Mouse (Mus musculus) stomach, postnatal 0 days (tissue): ENCODE data around the gene Psme2. TPM values are rescaled to one million over a fixed set of nuclear protein-coding genes. Genes with fewer than 3 reads are reported as not detected.
A peak's percentile ranks its signal among the peaks of the same experiment; 100 is the strongest.

Source experiments
- ATAC-seq: fragments of 200-750 bp; cut with Nextera tagmentation; 2 replicates; pipeline ENCODE4 v1.8.0; 2017; ENCODE audit not compliant: low FRiP score, low TSS enrichment
- DNase-seq: peaks from one replicate; pipeline ENCODE4 v3.0.0-alpha.2; 2016; ENCODE audit warnings: low spot score
- H3K27ac ChIP-seq: fragments of 300-500 bp; sonication (generic); replicated peaks from 2 replicates; pipeline ENCODE4 v1.5.1; 2014; ENCODE audit warnings: mild to moderate bottlenecking, control low read depth
- H3K27me3 ChIP-seq: fragments of 300-500 bp; sonication (generic); 2 replicates; pipeline ENCODE4 v1.6.1; 2014; ENCODE audit warnings: low read length; ENCODE audit not compliant: control insufficient read depth, insufficient read depth
- H3K36me3 ChIP-seq: fragments of 300-500 bp; sonication (generic); 2 replicates; pipeline ENCODE4 v1.6.1; 2014; ENCODE audit warnings: low read length, mixed read lengths; ENCODE audit not compliant: control insufficient read depth, insufficient read depth
- H3K4me1 ChIP-seq: fragments of 300-500 bp; sonication (generic); replicated peaks from 2 replicates; pipeline ENCODE4 v1.6.1; 2014; ENCODE audit warnings: antibody characterized with exemption; ENCODE audit not compliant: control insufficient read depth, insufficient read depth
- H3K4me2 ChIP-seq: fragments of 300-500 bp; sonication (generic); replicated peaks from 2 replicates; pipeline ENCODE4 v1.6.1; 2014; ENCODE audit warnings: low read depth, mild to moderate bottlenecking, control low read depth, moderate library complexity
- H3K4me3 ChIP-seq: fragments of 300-500 bp; sonication (generic); 2 replicates; pipeline ENCODE4 v1.5.1; 2014; ENCODE audit warnings: low read depth, low read length, control low read depth
- H3K9ac ChIP-seq: fragments of 300-500 bp; sonication (generic); 2 replicates; pipeline ENCODE4 v1.6.1; 2014; ENCODE audit warnings: mild to moderate bottlenecking, low read length, control low read depth, mixed read lengths
- H3K9me3 ChIP-seq: fragments of 300-500 bp; sonication (generic); 2 replicates; pipeline ENCODE4 v1.6.1; 2016; ENCODE audit warnings: low read length; ENCODE audit not compliant: control insufficient read depth
- CTCF ChIP-seq: IDR thresholded peaks from 2 replicates; pipeline ENCODE4 v1.5.1; 2016; ENCODE audit warnings: antibody characterized with exemption, low read depth, mild to moderate bottlenecking, moderate library complexity
- EP300 ChIP-seq: optimal IDR thresholded peaks from 2 replicates; pipeline ENCODE3; 2016; ENCODE audit warnings: antibody characterized with exemption
- WGBS: fragments of 180-500 bp; shearing (Covaris S2); extraction: QIAGEN DNeasy Blood & Tissue Kit; methylation state at CpG from one replicate; pipeline ENCODE4 v1.1.7; 2014; 5-methylcytosine and 5-hydroxymethylcytosine counted together
- polyA plus RNA-seq: library from polyadenylated mRNA; unstranded; fragments of >200 nt; fragmentation: Nextera tagmentation; extraction: Ambion mirVana; gene quantifications from 2 replicates; pipeline ENCODE4 v1.2.1, GENCODE M21; 2015

Gene Psme2
- polyA plus RNA-seq, 1 experiment from 2014 or later, result 316 TPM

DNA sequence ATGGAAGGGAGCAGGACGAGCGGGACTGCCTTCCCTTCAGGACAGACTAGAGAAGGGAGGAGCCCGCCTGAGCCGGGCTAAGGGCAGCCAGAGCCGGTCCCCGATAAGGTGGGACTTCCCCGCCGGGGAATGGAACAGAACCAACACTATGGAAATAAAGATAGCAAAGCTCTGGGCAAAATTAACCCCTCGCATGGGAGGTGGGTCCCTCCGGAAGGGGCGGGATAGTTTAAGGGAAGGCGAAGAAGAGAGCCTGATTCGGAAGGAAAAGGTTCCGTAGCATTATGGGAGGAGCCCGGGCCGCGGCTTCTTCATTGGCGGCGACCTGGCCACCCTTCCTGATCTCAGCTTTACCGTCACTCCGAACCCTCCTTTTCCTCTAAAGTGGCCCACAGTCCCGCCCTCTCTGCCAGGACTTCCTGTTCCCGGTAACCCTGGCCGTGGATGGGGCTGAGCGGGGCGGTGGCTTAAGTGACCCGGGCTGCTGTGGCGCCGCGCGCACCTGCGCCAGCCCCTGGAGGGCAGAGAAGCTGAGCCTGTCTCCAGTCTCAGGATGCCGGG lies 498 bp upstream of the Psme2 start, which contains the start of gene Rnf31:
Gene Rnf31 (plus strand): TSS at position 378 of the 561 bp plus-strand sequence.
- Histone ChIP-seq H3K9ac (peak within 1 kb of the TSS; percentile 91), H3K9me3 (no peaks in the 10 kb centered on the region), H3K4me2 (peak within 1 kb of the TSS; percentile 96), H3K27ac (peak within 1 kb of the TSS; percentile 96), H3K4me1 (peaks cover 2% of the 10 kb centered on the region; the same call in 1 of the 2 replicates), H3K27me3 (no peaks in the 10 kb centered on the region), H3K36me3 (peaks cover 10% of the 10 kb centered on the region), H3K4me3 (peak within 1 kb of the TSS; percentile 72)
- peak; percentile 93 for ATAC-seq
- WGBS, result under 1% methylated on average over 33 of the region's 33 CpGs
- DNase-seq, result peak; percentile 97
- no peak; the same call in 1 of the 2 replicates for TF ChIP-seq CTCF
- TF ChIP-seq EP300, result no peak

DNA sequence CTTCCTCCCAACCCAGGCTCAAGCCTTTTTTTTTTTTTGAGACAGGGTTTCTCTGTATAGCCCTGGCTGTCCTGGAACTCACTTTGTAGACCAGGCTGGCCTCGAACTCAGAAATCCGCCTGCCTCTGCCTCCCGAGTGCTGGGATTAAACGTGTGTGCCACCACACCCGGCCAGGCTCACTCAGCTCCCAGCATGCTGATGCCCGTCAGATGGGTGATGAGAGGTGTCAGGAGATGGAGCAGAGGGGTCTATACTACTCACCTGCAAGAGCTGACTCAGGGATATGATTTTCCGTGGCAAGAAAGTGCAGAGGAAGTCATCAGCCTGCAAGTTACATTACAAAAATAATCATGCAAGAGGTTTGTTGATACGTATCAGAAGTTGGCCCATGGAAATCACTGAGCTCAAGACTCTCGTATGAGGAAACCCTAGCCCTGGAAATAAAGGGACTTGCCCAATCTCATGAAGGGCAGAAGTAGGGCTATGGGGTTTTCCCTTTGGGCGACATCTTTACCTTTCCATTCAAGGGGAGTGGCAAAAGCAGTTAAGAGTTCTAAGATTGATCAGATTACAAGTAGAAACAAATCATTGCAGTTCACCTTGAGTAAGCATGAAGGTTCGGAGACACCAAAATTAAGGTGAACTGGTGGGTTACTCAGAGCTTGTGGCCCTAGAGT lies 1.0 kb downstream of the Psme2 start:
- Histone ChIP-seq H3K27ac (peak overlapping the region; percentile 96), H3K9me3 (no peaks in the 10 kb centered on the region), H3K4me1 (peaks cover 2% of the 10 kb centered on the region; the same call in 1 of the 2 replicates), H3K4me3 (peak overlapping the region; percentile 72), H3K27me3 (no peaks in the 10 kb centered on the region), H3K9ac (peak overlapping the region; percentile 69), H3K36me3 (no peaks in the 10 kb centered on the region), H3K4me2 (peak overlapping the region; percentile 96)
- no peak for TF ChIP-seq EP300
- TF ChIP-seq CTCF, result no peak
- ATAC-seq (no peak), DNase-seq (no peak)
- WGBS, result 68% methylated on average over 10 of the region's 11 CpGs

- Histone ChIP-seq H3K27me3 (no peaks in the 10 kb centered on the region), H3K4me2 (no peak overlapping the region), H3K4me1 (peaks cover 5% of the 10 kb centered on the region), H3K27ac (no peak overlapping the region), H3K9me3 (no peaks in the 10 kb centered on the region), H3K36me3 (no peaks in the 10 kb centered on the region), H3K9ac (no peak overlapping the region), H3K4me3 (no peak overlapping the region)
- DNase-seq (no peak), ATAC-seq (no peak)
- TF ChIP-seq EP300 (no peak), CTCF (no peak)
- 91% methylated on average over 5 of the region's 5 CpGs for WGBS
Measured at GRCm38 (mm10) chr14:55589271-55589670, 1.6 kb downstream of the Psme2 start.

GRCm38 (mm10) chr14:55586149-55586548 lies 4.8 kb downstream of the Psme2 start:
- peak overlapping the region; percentile 73 for H3K27ac ChIP-seq
- no peaks in the 10 kb centered on the region for H3K9me3 ChIP-seq
- WGBS, result 90% methylated on average over 2 of the region's 2 CpGs

GRCm38 (mm10) chr14:55585566-55585960 lies 5.3 kb downstream of the Psme2 start:
- Histone ChIP-seq H3K4me3 (peak overlapping the region; percentile 53), H3K27ac (peak overlapping the region; percentile 73)

More at GRCm38 (mm10) chr14:55586149-55586548, 4.8 kb downstream of the Psme2 start:
- ATAC-seq, result no peak
- Histone ChIP-seq H3K4me3 (no peak overlapping the region), H3K27me3 (no peaks in the 10 kb centered on the region), H3K9ac (no peak overlapping the region), H3K36me3 (no peaks in the 10 kb centered on the region), H3K4me1 (peaks cover 3% of the 10 kb centered on the region; the same call in 1 of the 2 replicates), H3K4me2 (no peak overlapping the region)
- DNase-seq, result no peak
- TF ChIP-seq CTCF (peak; percentile 20; the same call in 1 of the 2 replicates), EP300 (no peak)

More at GRCm38 (mm10) chr14:55585566-55585960, 5.3 kb downstream of the Psme2 start:
- WGBS, result 36% methylated on average over 6 of the region's 6 CpGs
- ATAC-seq (peak; percentile 44; the same call in 1 of the 2 replicates), DNase-seq (peak; percentile 39)
- H3K9ac ChIP-seq, result no peak overlapping the region
- H3K27me3 ChIP-seq, result no peaks in the 10 kb centered on the region
- H3K4me2 ChIP-seq, result peak overlapping the region; percentile 86
- H3K4me1 ChIP-seq, result peaks cover 3% of the 10 kb centered on the region; the same call in 1 of the 2 replicates
- H3K36me3 ChIP-seq, result peaks cover 3% of the 10 kb centered on the region; the same call in 1 of the 2 replicates
- no peaks in the 10 kb centered on the region for H3K9me3 ChIP-seq
- TF ChIP-seq CTCF (no peak), EP300 (no peak)
